ENCODE assay signal across 13 mouse cellular contexts in genomic region chr8:122419881-122420555, GRCm38 (mm10). TPM values are rescaled to one million over a fixed set of nuclear protein-coding genes. Genes with fewer than 3 reads are reported as not detected.
A peak's percentile ranks its signal among the peaks of the same experiment; 100 is the strongest.
DNase-seq lines count a peak whose midpoint lies in the region; ATAC-seq and TF ChIP-seq lines count a peak whose summit lies in the region.
"Had no signal": no experiment of that assay in that cellular context is flagged by ENCODE, and none has a peak within 500 bp of the region (broad histone marks: within the 10 kb centered on the region; RNA-seq: fewer than 3 reads in every experiment).

No protein-coding gene starts in this region.

- H3K36me3 ChIP-seq in forebrain, embryonic 14.5 days (ENCODE audit: control insufficient read depth, insufficient read depth, low read length), result peaks cover 43% of the 10 kb centered on the region
- H3K36me3 ChIP-seq in forebrain, embryonic 15.5 days, result peaks cover 28% of the 10 kb centered on the region
- peaks cover 42% of the 10 kb centered on the region for H3K36me3 ChIP-seq in lung, embryonic 14.5 days (ENCODE audit: insufficient read depth)
- peaks cover 21% of the 10 kb centered on the region for H3K36me3 ChIP-seq in thymus, adult 2 months (ENCODE audit: control insufficient read depth, insufficient read depth, low read length)

- no peak overlapping the region for H3K27ac ChIP-seq in forebrain, embryonic 14.5 days (ENCODE audit: low read depth, low read length)
- no peak overlapping the region for H3K27ac ChIP-seq in forebrain, embryonic 15.5 days (replicated peaks)
- no peak overlapping the region; the same call in 1 of the 2 replicates for H3K27ac ChIP-seq in lung, embryonic 14.5 days (ENCODE audit: low read depth)
- no peak overlapping the region for H3K27ac ChIP-seq in thymus, adult 2 months (ENCODE audit: control insufficient read depth, insufficient read depth, low read length)

- TF ChIP-seq CTCF in lung, embryonic 14.5 days (IDR thresholded peaks at IDR 0.05; ENCODE audit: low read depth), result no peak
- TF ChIP-seq CTCF in thymus, adult 2 months (IDR thresholded peaks at IDR 0.05; ENCODE audit: borderline replicate concordance, control insufficient read depth, extremely low read depth, insufficient read depth, low read length, poor library complexity), result no peak

- DNase-seq in forebrain, embryonic 14.5 days (ENCODE audit: low spot score), result peak; percentile 26
- peak; percentile 66 for DNase-seq in lung, embryonic 14.5 days
- no peak for DNase-seq in lung, postnatal 25 days (ENCODE audit: low spot score)
- DNase-seq in left cerebral cortex, adult 18-20 months (ENCODE audit: low spot score in 2 of 2), result peak; percentile 49 to 73
- DNase-seq in right cerebral cortex, adult 2 months (ENCODE audit: low spot score in 2 of 2), result peak; percentile 65 to 66
- DNase-seq in thymus, adult 2 months, result no peak
- DNase-seq: kidney, adult 8-10 months had no signal

- H3K4me3 ChIP-seq in forebrain, embryonic 14.5 days (ENCODE audit: low read depth, low read length), result no peak overlapping the region
- H3K4me3 ChIP-seq in forebrain, embryonic 15.5 days, result no peak overlapping the region
- H3K4me3 ChIP-seq in lung, embryonic 14.5 days (ENCODE audit: low read depth, low read length), result no peak overlapping the region
- no peak overlapping the region for H3K4me3 ChIP-seq in thymus, adult 2 months (ENCODE audit: control insufficient read depth, insufficient read depth, low read length)

- no peaks in the 10 kb centered on the region for H3K9me3 ChIP-seq in forebrain, embryonic 14.5 days (replicated peaks; ENCODE audit: control insufficient read depth, low read length)
- no peaks in the 10 kb centered on the region for H3K9me3 ChIP-seq in forebrain, embryonic 15.5 days
- no peaks in the 10 kb centered on the region for H3K9me3 ChIP-seq in lung, embryonic 14.5 days (ENCODE audit: low read depth, low read length)

- H3K27me3 ChIP-seq in forebrain, embryonic 14.5 days (replicated peaks; ENCODE audit: control insufficient read depth, insufficient read depth, low read length), result no peaks in the 10 kb centered on the region
- no peaks in the 10 kb centered on the region for H3K27me3 ChIP-seq in forebrain, embryonic 15.5 days
- no peaks in the 10 kb centered on the region for H3K27me3 ChIP-seq in lung, embryonic 14.5 days (ENCODE audit: insufficient read depth, low read length)
- H3K27me3 ChIP-seq in thymus, adult 2 months (ENCODE audit: control insufficient read depth, insufficient read depth, low read length), result no peaks in the 10 kb centered on the region

- TF ChIP-seq POLR2A in thymus, adult 2 months (IDR thresholded peaks at IDR 0.05; ENCODE audit: control insufficient read depth, extremely low read depth, insufficient read depth, low read length, poor library complexity), result no peak

- 66% methylated on average over 9 of the region's 9 CpGs for WGBS in forebrain, embryonic 14.5 days
- 60% methylated on average over 9 of the region's 9 CpGs for WGBS in forebrain, embryonic 15.5 days
- 52% methylated on average over 9 of the region's 9 CpGs for WGBS in lung, embryonic 14.5 days
- 91% methylated on average over 9 of the region's 9 CpGs for WGBS in thymus, adult 2 months

- no peak for ATAC-seq in forebrain, embryonic 14.5 days
- ATAC-seq in forebrain, embryonic 15.5 days (replicated peaks), result no peak
- ATAC-seq in lung, embryonic 14.5 days (ENCODE audit: insufficient read depth), result no peak
- ATAC-seq in activated CD4-positive, CD25-positive, alpha-beta regulatory T cell, adult 4 months, result no peak

- no peak overlapping the region for H3K4me2 ChIP-seq in forebrain, embryonic 14.5 days (ENCODE audit: low read length)
- no peak overlapping the region for H3K4me2 ChIP-seq in forebrain, embryonic 15.5 days (replicated peaks)
- no peak overlapping the region for H3K4me2 ChIP-seq in lung, embryonic 14.5 days

- H3K9ac ChIP-seq in forebrain, embryonic 14.5 days (ENCODE audit: low read length), result no peak overlapping the region
- H3K9ac ChIP-seq in forebrain, embryonic 15.5 days (replicated peaks), result no peak overlapping the region
- H3K9ac ChIP-seq in lung, embryonic 14.5 days, result no peak overlapping the region

- H3K4me1 ChIP-seq in forebrain, embryonic 14.5 days (ENCODE audit: control insufficient read depth, insufficient read depth, low read length), result no peaks in the 10 kb centered on the region
- no peaks in the 10 kb centered on the region for H3K4me1 ChIP-seq in forebrain, embryonic 15.5 days
- H3K4me1 ChIP-seq in lung, embryonic 14.5 days (ENCODE audit: insufficient read depth), result no peaks in the 10 kb centered on the region
- H3K4me1 ChIP-seq in thymus, adult 2 months (replicated peaks; ENCODE audit: control insufficient read depth, insufficient read depth, low read length), result no peaks in the 10 kb centered on the region

RNA-seq across cellular contexts. Expression of gene Il17c, which starts 1.8 kb away (rescaled TPM):
- not detected in 2 replicates for polyA plus RNA-seq in forebrain, embryonic 14.5 days (2014; fragmentation: Nextera tagmentation; extraction: Ambion mirVana)
- not detected in 2 replicates for polyA plus RNA-seq in forebrain, embryonic 15.5 days (2015; fragmentation: Nextera tagmentation; extraction: Ambion mirVana)
- polyA plus RNA-seq in lung, embryonic 14.5 days (2014; fragmentation: Nextera tagmentation; extraction: Ambion mirVana), result 0.27 TPM in 1 of 2 replicates, not detected in the other
- not detected for total RNA-seq in left cerebral cortex, adult 18-20 months (2021)
- 0.47 and 1.4 TPM in 2 replicates for polyA plus RNA-seq in thymus, adult 2 months (2012; rRNA removed)
- polyA plus RNA-seq in activated CD4-positive, CD25-positive, alpha-beta regulatory T cell, adult 4 months (2017; shearing (Covaris generic)), result not detected
- total RNA-seq: heart, postnatal 14 days; layer of hippocampus, postnatal 14 days; megakaryocyte, adult 5-6 weeks had no signal
- polyA plus RNA-seq: stomach, embryonic 16.5 days had no signal

RNA-seq across cellular contexts. Expression of gene Cyba, which starts 12.7 kb away (rescaled TPM):
- 33.5 and 39.3 TPM in 2 replicates for polyA plus RNA-seq in forebrain, embryonic 14.5 days (2014; fragmentation: Nextera tagmentation; extraction: Ambion mirVana)
- polyA plus RNA-seq in forebrain, embryonic 15.5 days (2015; fragmentation: Nextera tagmentation; extraction: Ambion mirVana), result 30.1 and 32.8 TPM in 2 replicates
- polyA plus RNA-seq in lung, embryonic 14.5 days (2014; fragmentation: Nextera tagmentation; extraction: Ambion mirVana), result 165 and 175 TPM in 2 replicates
- 1 to 10 TPM; 7.9 to 8.7 TPM for total RNA-seq in left cerebral cortex, adult 18-20 months (2021)
- 671 and 705 TPM in 2 replicates for polyA plus RNA-seq in thymus, adult 2 months (2012; rRNA removed)
- 100 to 1,000 TPM; 750 to 796 TPM for polyA plus RNA-seq in activated CD4-positive, CD25-positive, alpha-beta regulatory T cell, adult 4 months (2017; shearing (Covaris generic))

RNA-seq across cellular contexts. Expression of gene Mvd, which starts 23.2 kb away (rescaled TPM):
- polyA plus RNA-seq in forebrain, embryonic 14.5 days (2014; fragmentation: Nextera tagmentation; extraction: Ambion mirVana), result 41.8 and 51.9 TPM in 2 replicates
- polyA plus RNA-seq in forebrain, embryonic 15.5 days (2015; fragmentation: Nextera tagmentation; extraction: Ambion mirVana), result 50.3 and 51.7 TPM in 2 replicates
- 27.1 and 29.5 TPM in 2 replicates for polyA plus RNA-seq in lung, embryonic 14.5 days (2014; fragmentation: Nextera tagmentation; extraction: Ambion mirVana)
- 10 to 100 TPM; 25.3 to 27.4 TPM for total RNA-seq in left cerebral cortex, adult 18-20 months (2021)
- 25.0 and 26.2 TPM in 2 replicates for polyA plus RNA-seq in thymus, adult 2 months (2012; rRNA removed)
- 10 to 100 TPM; 14.8 to 15.1 TPM for polyA plus RNA-seq in activated CD4-positive, CD25-positive, alpha-beta regulatory T cell, adult 4 months (2017; shearing (Covaris generic))

RNA-seq across cellular contexts. Expression of gene Snai3, which starts 40.5 kb away (rescaled TPM):
- polyA plus RNA-seq in forebrain, embryonic 14.5 days (2014; fragmentation: Nextera tagmentation; extraction: Ambion mirVana), result not detected in 2 replicates
- polyA plus RNA-seq in forebrain, embryonic 15.5 days (2015; fragmentation: Nextera tagmentation; extraction: Ambion mirVana), result not detected in 2 replicates
- 0.87 and 1.3 TPM in 2 replicates for polyA plus RNA-seq in lung, embryonic 14.5 days (2014; fragmentation: Nextera tagmentation; extraction: Ambion mirVana)
- under 1 TPM; 0.51 to 0.61 TPM for total RNA-seq in left cerebral cortex, adult 18-20 months (2021)
- polyA plus RNA-seq in thymus, adult 2 months (2012; rRNA removed), result 47.1 and 51.1 TPM in 2 replicates
- 1 to 10 TPM; 3.2 to 5.1 TPM for polyA plus RNA-seq in activated CD4-positive, CD25-positive, alpha-beta regulatory T cell, adult 4 months (2017; shearing (Covaris generic))
- total RNA-seq: layer of hippocampus, postnatal 14 days had no signal

RNA-seq across cellular contexts. Expression of gene Zc3h18, which starts 43.6 kb away (rescaled TPM):
- 24.8 and 26.9 TPM in 2 replicates for polyA plus RNA-seq in forebrain, embryonic 14.5 days (2014; fragmentation: Nextera tagmentation; extraction: Ambion mirVana)
- polyA plus RNA-seq in forebrain, embryonic 15.5 days (2015; fragmentation: Nextera tagmentation; extraction: Ambion mirVana), result 48.4 and 50.1 TPM in 2 replicates
- polyA plus RNA-seq in lung, embryonic 14.5 days (2014; fragmentation: Nextera tagmentation; extraction: Ambion mirVana), result 42.4 and 44.3 TPM in 2 replicates
- total RNA-seq in left cerebral cortex, adult 18-20 months (2021), result 10 to 100 TPM; 41.2 to 42.4 TPM
- 66.3 and 69.8 TPM in 2 replicates for polyA plus RNA-seq in thymus, adult 2 months (2012; rRNA removed)
- 10 to 100 TPM; 10.9 to 18.2 TPM for polyA plus RNA-seq in activated CD4-positive, CD25-positive, alpha-beta regulatory T cell, adult 4 months (2017; shearing (Covaris generic))

Comparison
In these comparisons a context has a peak if more than half of its experiments do, and no peak if none do; other contexts are left out.
1. DNase-seq: peak in forebrain, embryonic 14.5 days (single experiment), lung, embryonic 14.5 days (single experiment), left cerebral cortex, adult 18-20 months (2 of 2) and right cerebral cortex, adult 2 months (2 of 2); none in lung, postnatal 25 days (single experiment) and thymus, adult 2 months (single experiment).